Mouse (Mus musculus): ENCODE data around the gene Mrps31. TPM values are rescaled to one million over a fixed set of nuclear protein-coding genes. Genes with fewer than 3 reads are reported as not detected.
A peak's percentile ranks its signal among the peaks of the same experiment; 100 is the strongest.

Gene Mrps31
- not detected in 2 replicates for polyA plus RNA-seq (2012; ENCODE audit: insufficient read depth, insufficient read length, low replicate concordance, missing spikeins)

DNA sequence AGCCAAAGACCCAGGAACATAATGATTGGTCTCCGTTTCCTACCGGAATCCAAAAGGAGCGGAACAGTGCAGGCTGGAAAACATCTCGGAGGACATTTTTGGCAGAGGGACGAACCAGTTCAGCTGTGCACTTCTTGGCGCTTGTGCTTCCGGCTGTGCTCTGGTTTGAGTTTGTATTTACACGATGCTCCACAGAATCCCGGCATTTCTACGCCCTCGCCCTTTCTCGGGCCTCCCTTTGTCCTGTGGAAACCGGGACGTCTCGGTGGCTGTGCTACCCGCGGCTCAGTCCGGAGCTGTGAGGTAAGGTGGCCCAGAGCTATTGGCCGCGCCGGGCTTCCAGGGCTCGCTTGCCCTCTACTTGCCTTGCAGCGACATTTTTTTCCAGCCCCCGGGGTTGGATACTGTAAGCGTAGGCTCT lies at the start of gene Mrps31:
Gene Mrps31 (plus strand): TSS at position 80 of the 421 bp plus-strand sequence.
- TF ChIP-seq POLR2A (IDR thresholded peaks at IDR 0.05; ENCODE audit: insufficient read depth, low read depth, low read length) (peak; percentile 46; the same call in 1 of the 2 replicates), CTCF (IDR thresholded peaks at IDR 0.05; ENCODE audit: insufficient read depth, low read depth, low read length) (no peak)
- H3K4me1 ChIP-seq (ENCODE audit: control insufficient read depth, insufficient read depth, low read length) = peaks cover 2% of the 10 kb centered on the region; the same call in 1 of the 2 replicates
- H3K4me3 ChIP-seq (ENCODE audit: insufficient read depth, low read depth, low read length) = peak within 1 kb of the TSS; percentile 83
- WGBS = under 1% methylated on average over 25 of the region's 25 CpGs
- peak within 1 kb of the TSS; percentile 55; the same call in 1 of the 2 replicates for H3K27ac ChIP-seq (ENCODE audit: insufficient read depth, low read depth, low read length)

GRCm38 (mm10) chr8:22376311-22376710 lies 34.9 kb upstream of the Mrps31 start:
- Histone ChIP-seq H3K27ac (ENCODE audit: insufficient read depth, low read depth, low read length) (no peak overlapping the region), H3K4me3 (ENCODE audit: insufficient read depth, low read depth, low read length) (no peak overlapping the region), H3K4me1 (ENCODE audit: control insufficient read depth, insufficient read depth, low read length) (no peaks in the 10 kb centered on the region)
- WGBS = 92% methylated on average over 5 of the region's 5 CpGs
- TF ChIP-seq CTCF (IDR thresholded peaks at IDR 0.05; ENCODE audit: insufficient read depth, low read depth, low read length) (no peak), POLR2A (IDR thresholded peaks at IDR 0.05; ENCODE audit: insufficient read depth, low read depth, low read length) (no peak)

DNA sequence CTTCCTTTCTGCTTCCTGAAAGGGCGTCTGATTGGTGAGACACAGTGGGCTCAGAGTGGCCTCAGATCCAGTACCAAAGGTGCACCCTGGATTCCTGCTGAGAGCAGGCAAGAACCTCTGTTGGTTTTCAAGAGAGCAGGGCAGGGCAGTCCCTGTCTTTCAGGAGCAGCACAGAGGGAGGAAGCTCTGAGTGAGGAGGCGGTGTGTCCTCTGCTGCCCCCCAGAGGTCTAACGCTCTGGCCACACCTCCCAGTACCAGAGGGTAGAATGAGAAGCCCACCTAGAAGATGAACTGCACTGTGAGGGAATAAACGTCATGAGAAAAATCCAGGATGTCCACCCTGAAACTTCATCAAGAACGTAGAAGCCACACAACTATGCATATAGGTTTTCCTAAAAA lies 34.3 kb upstream of the Mrps31 start:
- no peak overlapping the region for H3K4me3 ChIP-seq (ENCODE audit: insufficient read depth, low read depth, low read length)
- WGBS = 60% methylated on average over 5 of the region's 5 CpGs
- no peak for TF ChIP-seq CTCF (IDR thresholded peaks at IDR 0.05; ENCODE audit: insufficient read depth, low read depth, low read length)
- TF ChIP-seq POLR2A (IDR thresholded peaks at IDR 0.05; ENCODE audit: insufficient read depth, low read depth, low read length) = no peak
- H3K4me1 ChIP-seq (ENCODE audit: control insufficient read depth, insufficient read depth, low read length) = no peaks in the 10 kb centered on the region
- H3K27ac ChIP-seq (ENCODE audit: insufficient read depth, low read depth, low read length) = no peak overlapping the region

- TF ChIP-seq POLR2A (IDR thresholded peaks at IDR 0.05; ENCODE audit: insufficient read depth, low read depth, low read length) (no peak), CTCF (IDR thresholded peaks at IDR 0.05; ENCODE audit: insufficient read depth, low read depth, low read length) (no peak)
- 47% methylated on average over 11 of the region's 11 CpGs for WGBS
- no peak overlapping the region for H3K4me3 ChIP-seq (ENCODE audit: insufficient read depth, low read depth, low read length)
- no peak overlapping the region for H3K27ac ChIP-seq (ENCODE audit: insufficient read depth, low read depth, low read length)
- no peaks in the 10 kb centered on the region for H3K4me1 ChIP-seq (ENCODE audit: control insufficient read depth, insufficient read depth, low read length)
Measured at GRCm38 (mm10) chr8:22380934-22381333, 30.2 kb upstream of the Mrps31 start.

DNA sequence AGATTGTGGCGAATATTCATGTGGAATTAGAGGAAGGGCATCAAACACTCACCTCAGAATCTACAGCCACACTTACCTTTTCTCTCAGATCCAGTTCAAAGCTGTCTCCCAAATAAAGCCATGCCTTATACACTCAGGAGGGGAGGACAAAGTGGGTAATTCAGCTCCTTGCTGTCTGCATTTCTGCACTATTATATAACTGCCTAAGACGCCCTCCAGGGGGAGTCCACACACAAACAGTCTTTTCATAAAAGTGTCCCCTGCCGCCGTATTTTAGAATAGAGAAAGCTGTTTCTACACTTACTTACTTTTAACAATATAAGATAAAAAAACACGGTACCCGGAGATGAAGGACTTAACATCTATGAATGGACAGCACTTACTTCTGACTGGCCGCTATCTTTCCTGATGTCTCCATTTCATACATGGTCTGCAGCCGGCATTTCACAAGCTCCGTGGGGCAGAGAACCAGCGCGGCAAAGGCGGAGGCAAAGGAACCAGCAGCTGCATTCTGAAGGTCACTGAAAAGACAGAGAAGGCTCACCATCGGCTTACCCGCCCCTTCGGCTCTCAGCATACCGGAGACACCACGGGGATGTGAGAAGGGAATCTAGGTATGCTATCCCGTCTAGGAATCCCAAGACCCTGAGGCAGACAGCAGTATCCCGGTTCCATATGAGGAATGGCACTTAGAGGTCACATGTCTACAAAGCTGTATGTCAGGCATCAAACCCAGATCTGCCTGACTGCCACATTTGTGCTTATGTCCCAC lies 28.2 kb upstream of the Mrps31 start:
- H3K4me3 ChIP-seq (ENCODE audit: insufficient read depth, low read depth, low read length) = peak overlapping the region; percentile 12
- H3K27ac ChIP-seq (ENCODE audit: insufficient read depth, low read depth, low read length) = no peak overlapping the region
- no peaks in the 10 kb centered on the region for H3K4me1 ChIP-seq (ENCODE audit: control insufficient read depth, insufficient read depth, low read length)
- 61% methylated on average over 19 of the region's 19 CpGs for WGBS
- no peak for TF ChIP-seq CTCF (IDR thresholded peaks at IDR 0.05; ENCODE audit: insufficient read depth, low read depth, low read length)
- no peak for TF ChIP-seq POLR2A (IDR thresholded peaks at IDR 0.05; ENCODE audit: insufficient read depth, low read depth, low read length)

GRCm38 (mm10) chr8:22385158-22385557 lies 26.0 kb upstream of the Mrps31 start:
- WGBS = 89% methylated on average over 6 of the region's 6 CpGs
- H3K4me3 ChIP-seq (ENCODE audit: insufficient read depth, low read depth, low read length) = no peak overlapping the region
- H3K4me1 ChIP-seq (ENCODE audit: control insufficient read depth, insufficient read depth, low read length) = no peaks in the 10 kb centered on the region
- TF ChIP-seq CTCF (IDR thresholded peaks at IDR 0.05; ENCODE audit: insufficient read depth, low read depth, low read length) = no peak
- no peak for TF ChIP-seq POLR2A (IDR thresholded peaks at IDR 0.05; ENCODE audit: insufficient read depth, low read depth, low read length)
- no peak overlapping the region for H3K27ac ChIP-seq (ENCODE audit: insufficient read depth, low read depth, low read length)

GRCm38 (mm10) chr8:22389874-22390273 lies 21.3 kb upstream of the Mrps31 start:
- TF ChIP-seq CTCF (IDR thresholded peaks at IDR 0.05; ENCODE audit: insufficient read depth, low read depth, low read length) (no peak), POLR2A (IDR thresholded peaks at IDR 0.05; ENCODE audit: insufficient read depth, low read depth, low read length) (no peak)
- WGBS = 79% methylated on average over 10 of the region's 10 CpGs
- no peak overlapping the region for H3K27ac ChIP-seq (ENCODE audit: insufficient read depth, low read depth, low read length)
- no peaks in the 10 kb centered on the region for H3K4me1 ChIP-seq (ENCODE audit: control insufficient read depth, insufficient read depth, low read length)
- no peak overlapping the region for H3K4me3 ChIP-seq (ENCODE audit: insufficient read depth, low read depth, low read length)

GRCm38 (mm10) chr8:22390766-22391463 lies 20.2 kb upstream of the Mrps31 start:
- TF ChIP-seq CTCF (IDR thresholded peaks at IDR 0.05; ENCODE audit: insufficient read depth, low read depth, low read length) = no peak
- no peak for TF ChIP-seq POLR2A (IDR thresholded peaks at IDR 0.05; ENCODE audit: insufficient read depth, low read depth, low read length)
- Histone ChIP-seq H3K4me3 (ENCODE audit: insufficient read depth, low read depth, low read length) (no peak overlapping the region), H3K27ac (ENCODE audit: insufficient read depth, low read depth, low read length) (no peak overlapping the region), H3K4me1 (ENCODE audit: control insufficient read depth, insufficient read depth, low read length) (no peaks in the 10 kb centered on the region)
- 89% methylated on average over 8 of the region's 8 CpGs for WGBS

- Histone ChIP-seq H3K4me3 (ENCODE audit: insufficient read depth, low read depth, low read length) (no peak overlapping the region), H3K27ac (ENCODE audit: insufficient read depth, low read depth, low read length) (no peak overlapping the region), H3K4me1 (ENCODE audit: control insufficient read depth, insufficient read depth, low read length) (no peaks in the 10 kb centered on the region)
- TF ChIP-seq POLR2A (IDR thresholded peaks at IDR 0.05; ENCODE audit: insufficient read depth, low read depth, low read length) (no peak), CTCF (IDR thresholded peaks at IDR 0.05; ENCODE audit: insufficient read depth, low read depth, low read length) (no peak)
- 93% methylated on average over 4 of the region's 4 CpGs for WGBS
Measured at GRCm38 (mm10) chr8:22394471-22394870, 16.7 kb upstream of the Mrps31 start.

All from olfactory bulb, adult 2 months (tissue).